14 mouse cellular contexts compared by ENCODE assay signal in genomic region chr2:121551271-121551670, GRCm38 (mm10). TPM values are rescaled to one million over a fixed set of nuclear protein-coding genes. Genes with fewer than 3 reads are reported as not detected.
DNase-seq lines count a peak whose midpoint lies in the region; ATAC-seq and TF ChIP-seq lines count a peak whose summit lies in the region.
"Had no signal": no experiment of that assay in that cellular context is flagged by ENCODE, and none has a peak within 500 bp of the region (broad histone marks: within the 10 kb centered on the region; RNA-seq: fewer than 3 reads in every experiment).

No protein-coding gene starts in this region.

- TF ChIP-seq POLR2A in kidney, adult 2 months (IDR thresholded peaks at IDR 0.05; ENCODE audit: low read depth, low read length): no peak
- peak; percentile 92 for TF ChIP-seq POLR2A in heart, adult 2 months (IDR thresholded peaks at IDR 0.05; ENCODE audit: insufficient read depth, low read depth, low read length)

- peak; percentile 6 for DNase-seq in kidney, adult 2 months
- no peak for DNase-seq in kidney, adult 8-10 months
- DNase-seq in adipocyte (ENCODE audit: low spot score): peak; percentile 72
- peak; percentile 63 to 75 for DNase-seq in heart, adult 2 months
- no peak for DNase-seq in thymus, postnatal 25 days
- no peak for DNase-seq in B cell, adult 2 months
- DNase-seq: gastrocnemius, postnatal 25 days; kidney, adult 11 months; right cerebral cortex, postnatal 14 days had no signal

- no peaks in the 10 kb centered on the region for H3K9me3 ChIP-seq in heart, embryonic 16.5 days (replicated peaks; ENCODE audit: control insufficient read depth, low read length)
- H3K9me3 ChIP-seq: hindbrain, embryonic 15.5 days; liver, embryonic 12.5 days; neural tube, embryonic 12.5 days had no signal

- ATAC-seq in heart, embryonic 16.5 days (replicated peaks; ENCODE audit: extremely low read depth, insufficient read depth, low FRiP score): peak; percentile 89
- ATAC-seq in megakaryocyte-erythroid progenitor cell, adult 5-6 weeks (replicated peaks; ENCODE audit: low FRiP score, low TSS enrichment, poor library complexity, severe bottlenecking): no peak
- ATAC-seq: liver, embryonic 12.5 days had no signal

- no peaks in the 10 kb centered on the region for H3K79me2 ChIP-seq in heart, adult 2 months (replicated peaks; ENCODE audit: control insufficient read depth, insufficient read depth, low read length)

- no peaks in the 10 kb centered on the region for H3K27me3 ChIP-seq in kidney, adult 2 months (replicated peaks; ENCODE audit: control insufficient read depth, insufficient read depth, low read length)
- H3K27me3 ChIP-seq in heart, adult 2 months (ENCODE audit: control insufficient read depth, insufficient read depth, low read length): no peaks in the 10 kb centered on the region
- H3K27me3 ChIP-seq in heart, embryonic 16.5 days (ENCODE audit: control insufficient read depth, insufficient read depth, low read length): no peaks in the 10 kb centered on the region
- H3K27me3 ChIP-seq: hindbrain, embryonic 15.5 days; liver, embryonic 12.5 days; neural tube, embryonic 12.5 days had no signal

- no peaks in the 10 kb centered on the region for H3K4me1 ChIP-seq in kidney, adult 2 months (ENCODE audit: control insufficient read depth, insufficient read depth, low read length)
- peaks cover 2% of the 10 kb centered on the region; the same call in 1 of the 2 replicates for H3K4me1 ChIP-seq in heart, adult 2 months (ENCODE audit: control insufficient read depth, insufficient read depth, low read length)
- peaks cover 11% of the 10 kb centered on the region for H3K4me1 ChIP-seq in heart, embryonic 16.5 days (ENCODE audit: control insufficient read depth, insufficient read depth, low read length)
- H3K4me1 ChIP-seq: hindbrain, embryonic 15.5 days; neural tube, embryonic 12.5 days had no signal

- no peaks in the 10 kb centered on the region for H3K36me3 ChIP-seq in kidney, adult 2 months (ENCODE audit: control insufficient read depth, insufficient read depth, low read length)
- peaks cover 13% of the 10 kb centered on the region for H3K36me3 ChIP-seq in heart, adult 2 months (ENCODE audit: control insufficient read depth, insufficient read depth, low read length)
- H3K36me3 ChIP-seq in heart, embryonic 16.5 days (ENCODE audit: control insufficient read depth, insufficient read depth): peaks cover 8% of the 10 kb centered on the region; the same call in 1 of the 2 replicates

- peak overlapping the region; percentile 78 for H3K9ac ChIP-seq in heart, adult 2 months (ENCODE audit: low read depth, low read length)
- peak overlapping the region; percentile 72 for H3K9ac ChIP-seq in heart, embryonic 16.5 days (ENCODE audit: low read length)
- H3K9ac ChIP-seq: hindbrain, embryonic 15.5 days; liver, embryonic 12.5 days; neural tube, embryonic 12.5 days had no signal

- TF ChIP-seq CTCF in kidney, adult 2 months (conservative IDR thresholded peaks at IDR 0.05; ENCODE audit: insufficient read depth, insufficient read length, low read depth, low read length): no peak
- no peak for TF ChIP-seq CTCF in heart, adult 2 months (IDR thresholded peaks at IDR 0.05)

- TF ChIP-seq EP300 in heart, adult 2 months (IDR thresholded peaks at IDR 0.05; ENCODE audit: insufficient read depth, low read depth, low read length): peak; percentile 85

- H3K4me2 ChIP-seq in heart, embryonic 16.5 days (ENCODE audit: low read depth, low read length): peak overlapping the region; percentile 56
- H3K4me2 ChIP-seq: hindbrain, embryonic 15.5 days; liver, embryonic 12.5 days; neural tube, embryonic 12.5 days had no signal

- H3K4me3 ChIP-seq in kidney, adult 2 months (ENCODE audit: insufficient read depth, low read depth, low read length): no peak overlapping the region
- peak overlapping the region; percentile 52 for H3K4me3 ChIP-seq in heart, adult 2 months
- peak overlapping the region; percentile 46 for H3K4me3 ChIP-seq in heart, embryonic 16.5 days (ENCODE audit: low read length)
- H3K4me3 ChIP-seq: hindbrain, embryonic 15.5 days; liver, embryonic 12.5 days; neural tube, embryonic 12.5 days had no signal

- H3K27ac ChIP-seq in kidney, adult 2 months (ENCODE audit: insufficient read depth, low read depth, low read length): no peak overlapping the region
- H3K27ac ChIP-seq in heart, adult 2 months: peak overlapping the region; percentile 94
- H3K27ac ChIP-seq in heart, embryonic 16.5 days (ENCODE audit: low read length): peak overlapping the region; percentile 88
- H3K27ac ChIP-seq: hindbrain, embryonic 15.5 days; liver, embryonic 12.5 days; neural tube, embryonic 12.5 days had no signal

- intact Hi-C loops in heart, adult 2 months (cut with DNase I): loop anchor here (2.0 kb wide), 1 partner anchor 124 kb away; no protein-coding TSS in a partner anchor

- 71% methylated on average over 8 of the region's 8 CpGs for WGBS in kidney, adult 2 months
- WGBS in heart, adult 2 months: 20% methylated on average over 8 of the region's 8 CpGs
- WGBS in heart, embryonic 16.5 days: 23% methylated on average over 8 of the region's 8 CpGs

RNA-seq across cellular contexts. Expression of gene Wdr76, which starts 44.7 kb away (rescaled TPM):
- polyA plus RNA-seq in kidney, adult 2 months (2012; rRNA removed): 2.0 TPM in 2 replicates
- total RNA-seq in heart, adult 2 months (2021): 1 to 10 TPM; 2.9 to 3.0 TPM
- 1.2 and 2.0 TPM in 2 replicates for polyA plus RNA-seq in heart, adult 2 months (2012; rRNA removed)
- polyA plus RNA-seq in heart, embryonic 16.5 days (2015; fragmentation: Nextera tagmentation; extraction: Ambion mirVana): 5.7 and 7.8 TPM in 2 replicates
- 37.9 and 52.7 TPM in 2 replicates for total RNA-seq in megakaryocyte-erythroid progenitor cell, adult 5-6 weeks (2014; fragmentation: Nextera tagmentation)
- 41.7 and 55.8 TPM in 2 replicates for total RNA-seq in megakaryocyte-erythroid progenitor cell, adult 5-6 weeks (2017)

RNA-seq across cellular contexts. Expression of gene Mfap1a, which starts 44.8 kb away (rescaled TPM):
- 3.3 and 5.6 TPM in 2 replicates for polyA plus RNA-seq in kidney, adult 2 months (2012; rRNA removed)
- total RNA-seq in heart, adult 2 months (2021): 10 to 100 TPM; 30.5 to 33.1 TPM
- polyA plus RNA-seq in heart, adult 2 months (2012; rRNA removed): 5.0 and 10.9 TPM in 2 replicates
- 21.2 and 25.3 TPM in 2 replicates for polyA plus RNA-seq in heart, embryonic 16.5 days (2015; fragmentation: Nextera tagmentation; extraction: Ambion mirVana)
- total RNA-seq in megakaryocyte-erythroid progenitor cell, adult 5-6 weeks (2014; fragmentation: Nextera tagmentation): 18.6 and 26.6 TPM in 2 replicates
- total RNA-seq in megakaryocyte-erythroid progenitor cell, adult 5-6 weeks (2017): 34.0 and 45.9 TPM in 2 replicates

Comparison
In these comparisons a context has a peak if more than half of its experiments do, and no peak if none do; other contexts are left out.
1. DNase-seq: peak in kidney, adult 2 months (single experiment), adipocyte (single experiment) and heart, adult 2 months (2 of 2); none in kidney, adult 8-10 months (0 of 2), thymus, postnatal 25 days (single experiment) and B cell, adult 2 months (0 of 2).